Comparison of ENCODE assay signal across 8 mouse cellular contexts in genomic region chr7:136872059-136872458, GRCm38 (mm10). TPM values are rescaled to one million over a fixed set of nuclear protein-coding genes. Genes with fewer than 3 reads are reported as not detected.
A peak's percentile ranks its signal among the peaks of the same experiment; 100 is the strongest.
DNase-seq lines count a peak whose midpoint lies in the region; ATAC-seq lines count a peak whose summit lies in the region.
"Had no signal": no experiment of that assay in that cellular context is flagged by ENCODE, and none has a peak within 500 bp of the region (broad histone marks: within the 10 kb centered on the region; RNA-seq: fewer than 3 reads in every experiment).

No protein-coding gene starts in this region.

- intact Hi-C loops in left cerebral cortex, postnatal 10 days (cut with DNase I), result no loop called here

- peak; percentile 50 for DNase-seq in embryo, embryonic 11 days
- DNase-seq in frontal cortex, postnatal 36 days (ENCODE audit: low spot score in 2 of 2), result peak; percentile 61 to 83
- DNase-seq in left cerebral cortex, postnatal 10 days (ENCODE audit: extremely low spot score in 1 of 2, low spot score in 2 of 2), result peak; percentile 49 to 67
- peak; percentile 69 for DNase-seq in right cerebral cortex, postnatal 25 days
- DNase-seq in thymus, adult 18-20 months, result no peak
- DNase-seq in liver, result no peak
- DNase-seq: gastrocnemius, adult 2 months had no signal

- ATAC-seq in inflammation-experienced regulatory T-cells, adult 6 months, result no peak

RNA-seq across cellular contexts. Expression of gene Mgmt, which starts 22.4 kb away (rescaled TPM):
- total RNA-seq in left cerebral cortex, postnatal 10 days (2021), result under 1 TPM; 0.63 to 0.90 TPM
- 10 to 100 TPM in 2 of 3 experiments, 1 to 10 TPM in 1; 5.8 to 14.2 (median 10.3) TPM for polyA plus RNA-seq in inflammation-experienced regulatory T-cells, adult 6 months (2017; shearing (Covaris generic))

Comparison
In these comparisons a context has a peak if more than half of its experiments do, and no peak if none do; other contexts are left out.
1. DNase-seq: peak in embryo, embryonic 11 days (single experiment), frontal cortex, postnatal 36 days (2 of 2), left cerebral cortex, postnatal 10 days (2 of 2) and right cerebral cortex, postnatal 25 days (single experiment); none in thymus, adult 18-20 months (0 of 2) and liver (single experiment).